Mouse (Mus musculus) lung, postnatal 0 days (tissue): ENCODE results near the gene Mindy3.

ENCODE experiments used
- CTCF ChIP-seq: IDR thresholded peaks from 2 replicates; pipeline ENCODE4 v1.5.1; 2016; ENCODE audit warnings: antibody characterized with exemption, mild to moderate bottlenecking
- EP300 ChIP-seq: IDR thresholded peaks from 2 replicates; pipeline ENCODE4 v1.6.1; 2016; ENCODE audit warnings: antibody characterized with exemption, mild to moderate bottlenecking, control low read depth

DNA sequence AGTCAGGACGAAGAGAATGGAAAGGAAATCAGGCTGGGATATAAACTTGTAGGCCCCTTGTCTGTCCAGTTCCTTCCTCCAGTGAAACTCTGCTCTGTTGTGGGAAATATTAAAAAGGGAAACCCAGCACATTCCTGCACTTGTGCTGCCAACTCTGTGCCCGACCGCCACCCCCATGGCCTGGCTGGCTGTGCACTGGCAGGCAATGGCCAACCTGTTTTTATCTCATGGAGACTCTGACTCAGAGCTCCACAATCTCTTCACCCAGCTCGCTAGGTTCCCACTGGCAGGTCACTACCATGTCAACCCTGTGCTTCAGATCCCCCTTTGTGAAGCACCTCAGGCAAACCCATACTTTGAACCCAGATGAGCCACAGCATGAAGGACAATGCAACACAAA, 98.4 kb downstream of the Mindy3 start:
- TF ChIP-seq CTCF = no peak
- no peak for TF ChIP-seq EP300
